In genomic region chr1:37317644-37318285, GRCm38 (mm10) we compare ENCODE assay signal across 15 mouse cellular contexts. TPM values are rescaled to one million over a fixed set of nuclear protein-coding genes. Genes with fewer than 3 reads are reported as not detected.
DNase-seq lines count a peak whose midpoint lies in the region; ATAC-seq and TF ChIP-seq lines count a peak whose summit lies in the region.
"Had no signal": no experiment of that assay in that cellular context is flagged by ENCODE, and none has a peak within 500 bp of the region (broad histone marks: within the 10 kb centered on the region; RNA-seq: fewer than 3 reads in every experiment).

No protein-coding gene starts in this region.

- H3K9ac ChIP-seq in intestine, embryonic 16.5 days (ENCODE audit: low read depth, low read length), result no peak overlapping the region
- no peak overlapping the region for H3K9ac ChIP-seq in intestine, embryonic 15.5 days
- H3K9ac ChIP-seq: heart, embryonic 13.5 days; hindbrain, embryonic 14.5 days had no signal

- H3K36me3 ChIP-seq in intestine, embryonic 16.5 days (ENCODE audit: control insufficient read depth, insufficient read depth, low read length), result no peaks in the 10 kb centered on the region
- H3K36me3 ChIP-seq in intestine, embryonic 15.5 days, result no peaks in the 10 kb centered on the region
- no peaks in the 10 kb centered on the region for H3K36me3 ChIP-seq in thymus, adult 2 months (ENCODE audit: control insufficient read depth, insufficient read depth, low read length)
- H3K36me3 ChIP-seq: heart, embryonic 13.5 days had no signal

- H3K27ac ChIP-seq in intestine, embryonic 16.5 days (ENCODE audit: low read length), result no peak overlapping the region
- H3K27ac ChIP-seq in intestine, embryonic 15.5 days, result no peak overlapping the region
- no peak overlapping the region for H3K27ac ChIP-seq in thymus, adult 2 months (ENCODE audit: control insufficient read depth, insufficient read depth, low read length)
- H3K27ac ChIP-seq: heart, embryonic 13.5 days; hindbrain, embryonic 14.5 days; kidney, postnatal 0 days had no signal

- H3K4me2 ChIP-seq in intestine, embryonic 16.5 days (ENCODE audit: low read depth, low read length), result no peak overlapping the region
- no peak overlapping the region for H3K4me2 ChIP-seq in intestine, embryonic 15.5 days (replicated peaks)
- H3K4me2 ChIP-seq: heart, embryonic 13.5 days; hindbrain, embryonic 14.5 days had no signal

- H3K27me3 ChIP-seq in intestine, embryonic 16.5 days (replicated peaks; ENCODE audit: control insufficient read depth, insufficient read depth, low read length), result no peaks in the 10 kb centered on the region
- H3K27me3 ChIP-seq in intestine, embryonic 15.5 days (replicated peaks), result no peaks in the 10 kb centered on the region
- no peaks in the 10 kb centered on the region for H3K27me3 ChIP-seq in thymus, adult 2 months (ENCODE audit: control insufficient read depth, insufficient read depth, low read length)
- H3K27me3 ChIP-seq: heart, embryonic 13.5 days had no signal

- DNase-seq in CD4-positive, CD25-positive, alpha-beta regulatory T cell, adult 2 months (ENCODE audit: low read depth, low spot score), result peak; percentile 56
- peak; percentile 58 for DNase-seq in thymus, adult 2 months
- no peak for DNase-seq in left cerebral cortex, postnatal 4 days
- no peak for DNase-seq in adrenal gland, postnatal 14 days
- DNase-seq: adrenal gland, postnatal 10 days; B cell, adult 2 months; cerebellum, adult 18-20 months had no signal

- no peak for TF ChIP-seq POLR2A in thymus, adult 2 months (IDR thresholded peaks at IDR 0.05; ENCODE audit: control insufficient read depth, extremely low read depth, insufficient read depth, low read length, poor library complexity)

- no peak overlapping the region for H3K4me3 ChIP-seq in intestine, embryonic 16.5 days (ENCODE audit: low read length)
- H3K4me3 ChIP-seq in intestine, embryonic 15.5 days (replicated peaks), result no peak overlapping the region
- H3K4me3 ChIP-seq in thymus, adult 2 months (ENCODE audit: control insufficient read depth, insufficient read depth, low read length), result no peak overlapping the region
- H3K4me3 ChIP-seq: heart, embryonic 13.5 days had no signal

- whole genome bisulfite sequencing in intestine, embryonic 16.5 days, result 74% methylated on average over 7 of the region's 7 CpGs
- WGBS in intestine, embryonic 15.5 days, result 71% methylated on average over 7 of the region's 7 CpGs
- WGBS in thymus, adult 2 months, result 12% methylated on average over 7 of the region's 7 CpGs

- TF ChIP-seq CTCF in thymus, adult 2 months (IDR thresholded peaks at IDR 0.05; ENCODE audit: borderline replicate concordance, control insufficient read depth, extremely low read depth, insufficient read depth, low read length, poor library complexity), result no peak

- no peaks in the 10 kb centered on the region for H3K9me3 ChIP-seq in intestine, embryonic 16.5 days (ENCODE audit: control insufficient read depth, low read length)
- no peaks in the 10 kb centered on the region for H3K9me3 ChIP-seq in intestine, embryonic 15.5 days
- H3K9me3 ChIP-seq: heart, embryonic 13.5 days had no signal

- ATAC-seq in intestine, embryonic 16.5 days, result peak; percentile 52; the same call in 1 of the 2 replicates
- ATAC-seq in intestine, embryonic 15.5 days, result no peak
- ATAC-seq in inflammation-experienced regulatory T-cells, adult 6 months, result peak; percentile 72
- no peak for ATAC-seq in frontal cortex, adult (ENCODE audit: low TSS enrichment)
- ATAC-seq: midbrain, embryonic 16.5 days had no signal

- peaks cover 13% of the 10 kb centered on the region for H3K4me1 ChIP-seq in intestine, embryonic 16.5 days (ENCODE audit: control insufficient read depth, insufficient read depth, low read length)
- peaks cover 3% of the 10 kb centered on the region; the same call in 1 of the 2 replicates for H3K4me1 ChIP-seq in intestine, embryonic 15.5 days (replicated peaks)
- peaks cover 17% of the 10 kb centered on the region for H3K4me1 ChIP-seq in thymus, adult 2 months (replicated peaks; ENCODE audit: control insufficient read depth, insufficient read depth, low read length)

- intact Hi-C loops in left cerebral cortex, postnatal 4 days (cut with DNase I), result no loop called here

RNA-seq across cellular contexts. Expression of gene Inpp4a, which starts 18.1 kb away (rescaled TPM):
- 12.1 and 12.2 TPM in 2 replicates for polyA plus RNA-seq in intestine, embryonic 16.5 days (2015; fragmentation: Nextera tagmentation; extraction: Ambion mirVana)
- 12.8 and 13.3 TPM in 2 replicates for polyA plus RNA-seq in intestine, embryonic 15.5 days (2015; fragmentation: Nextera tagmentation; extraction: Ambion mirVana)
- 10 to 100 TPM; 42.2 to 85.5 (median 76.1) TPM for polyA plus RNA-seq in inflammation-experienced regulatory T-cells, adult 6 months (2017; shearing (Covaris generic))
- 14.5 and 17.0 TPM in 2 replicates for polyA plus RNA-seq in thymus, adult 2 months (2012; rRNA removed)
- 100 to 1,000 TPM; 125 to 127 TPM for total RNA-seq in left cerebral cortex, postnatal 4 days (2021)
- total RNA-seq in adrenal gland, postnatal 14 days (2021), result 21.2 and 23.5 TPM in 2 replicates

Comparison
In these comparisons a context has a peak if more than half of its experiments do, and no peak if none do; other contexts are left out.
1. ATAC-seq: peak in intestine, embryonic 16.5 days (single experiment) and inflammation-experienced regulatory T-cells, adult 6 months (single experiment); none in intestine, embryonic 15.5 days (single experiment) and frontal cortex, adult (single experiment).
2. DNase-seq: peak in CD4-positive, CD25-positive, alpha-beta regulatory T cell, adult 2 months (single experiment) and thymus, adult 2 months (single experiment); none in left cerebral cortex, postnatal 4 days (single experiment) and adrenal gland, postnatal 14 days (single experiment).